Mouse (Mus musculus): ENCODE results near the gene Rbm39. TPM values are rescaled to one million over a fixed set of nuclear protein-coding genes. Genes with fewer than 3 reads are reported as not detected.

Rbm39 gene
- polyA plus RNA-seq, 1 experiment from 2014 or later: 502 TPM

DNA sequence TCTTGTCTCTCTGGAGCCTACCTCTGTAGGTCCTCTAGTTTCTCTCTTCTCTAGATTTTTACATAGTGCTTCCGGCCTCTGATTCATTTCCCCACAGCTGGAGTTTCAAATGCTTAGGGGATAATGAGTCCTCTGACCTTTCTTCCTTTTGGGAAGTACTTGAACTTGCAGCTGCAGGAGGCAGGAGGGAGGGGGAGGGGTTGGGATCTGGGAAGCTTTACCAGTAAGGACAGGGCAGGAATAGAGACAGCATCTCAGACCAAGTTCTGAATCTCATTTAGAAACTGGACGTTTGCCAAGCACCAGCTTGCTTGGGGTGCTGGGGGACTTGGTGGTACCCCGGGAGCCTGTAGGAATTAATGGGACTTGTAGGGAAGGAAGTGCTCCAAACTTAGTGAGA lies 19.9 kb upstream of the Rbm39 start:
- H3K36me3 ChIP-seq (ENCODE audit: control insufficient read depth, insufficient read depth, low read length): 0 out of 2 replicates have a peak, but pooled peaks cover 8% of the 10 kb centered on the region
- no peaks in the 10 kb centered on the region for H3K9me3 ChIP-seq (replicated peaks; ENCODE audit: control insufficient read depth, low read length)
- no peak overlapping the region for H3K4me3 ChIP-seq (ENCODE audit: low read depth, low read length)
- H3K4me2 ChIP-seq (ENCODE audit: low read length): no peak overlapping the region
- no peak overlapping the region for H3K9ac ChIP-seq (ENCODE audit: low read length)
- no peaks in the 10 kb centered on the region for H3K27me3 ChIP-seq (replicated peaks; ENCODE audit: control insufficient read depth, insufficient read depth, low read length)
- WGBS: 47% methylated on average over 3 of the region's 3 CpGs
- ATAC-seq (no peak), DNase-seq (ENCODE audit: low spot score) (peak; percentile 48)
- peaks cover 21% of the 10 kb centered on the region for H3K4me1 ChIP-seq (ENCODE audit: control insufficient read depth, insufficient read depth, low read length)
- 0 out of 2 replicates have a peak overlapping the region, but pooled peaks have one; percentile 14 for H3K27ac ChIP-seq (ENCODE audit: low read depth, low read length)

DNA sequence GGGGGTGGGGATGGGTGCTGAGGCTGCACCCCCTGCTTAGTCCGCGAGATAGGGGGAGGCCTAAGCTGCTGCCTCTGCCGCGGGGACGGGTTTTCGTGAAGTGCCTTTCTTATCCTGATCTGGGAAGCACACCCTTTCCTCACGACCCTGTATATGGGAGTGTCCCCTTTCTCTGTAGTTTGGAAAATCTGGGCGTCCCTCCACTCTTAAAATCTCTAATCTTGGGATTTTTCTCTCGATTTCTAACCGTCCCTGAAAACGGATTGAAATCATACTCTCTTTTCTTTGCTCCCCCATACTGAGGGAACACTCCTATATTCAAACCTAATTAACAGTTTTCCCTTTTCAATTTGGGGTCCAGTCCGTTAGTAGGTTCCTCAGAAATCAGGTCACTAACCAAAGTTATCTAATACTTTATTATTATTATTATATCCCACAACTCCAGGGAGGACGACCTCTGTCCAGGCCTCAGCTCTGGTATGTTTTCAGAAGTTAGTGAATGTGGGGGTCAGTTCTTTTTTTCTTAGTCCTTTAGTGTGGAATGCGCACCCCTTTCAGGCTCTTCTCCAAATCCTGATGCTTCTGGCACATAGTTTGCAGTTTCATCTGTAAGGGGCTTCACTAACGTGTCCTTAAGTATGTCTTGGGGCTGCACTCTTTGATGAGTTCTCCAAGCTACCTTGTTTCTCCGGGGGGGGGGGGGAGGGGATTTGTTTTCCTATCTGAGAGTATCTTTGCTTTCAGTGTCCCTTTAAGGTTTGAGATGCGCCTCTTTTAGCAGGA lies 17.3 kb upstream of the Rbm39 start:
- peak overlapping the region; percentile 95 for H3K27ac ChIP-seq (ENCODE audit: low read depth, low read length)
- peak overlapping the region; percentile 67 for H3K4me3 ChIP-seq (ENCODE audit: low read depth, low read length)
- WGBS: 3% methylated on average over 17 of the region's 17 CpGs
- H3K4me2 ChIP-seq (ENCODE audit: low read length): peak overlapping the region; percentile 75
- peaks cover 12% of the 10 kb centered on the region for H3K4me1 ChIP-seq (ENCODE audit: control insufficient read depth, insufficient read depth, low read length)
- DNase-seq (ENCODE audit: low spot score) (no peak), ATAC-seq (no peak)
- no peaks in the 10 kb centered on the region for H3K27me3 ChIP-seq (replicated peaks; ENCODE audit: control insufficient read depth, insufficient read depth, low read length)
- peak overlapping the region; percentile 90 for H3K9ac ChIP-seq (ENCODE audit: low read length)
- H3K36me3 ChIP-seq (ENCODE audit: control insufficient read depth, insufficient read depth, low read length): 0 out of 2 replicates have a peak, but pooled peaks cover 8% of the 10 kb centered on the region
- H3K9me3 ChIP-seq (replicated peaks; ENCODE audit: control insufficient read depth, low read length): no peaks in the 10 kb centered on the region

DNA sequence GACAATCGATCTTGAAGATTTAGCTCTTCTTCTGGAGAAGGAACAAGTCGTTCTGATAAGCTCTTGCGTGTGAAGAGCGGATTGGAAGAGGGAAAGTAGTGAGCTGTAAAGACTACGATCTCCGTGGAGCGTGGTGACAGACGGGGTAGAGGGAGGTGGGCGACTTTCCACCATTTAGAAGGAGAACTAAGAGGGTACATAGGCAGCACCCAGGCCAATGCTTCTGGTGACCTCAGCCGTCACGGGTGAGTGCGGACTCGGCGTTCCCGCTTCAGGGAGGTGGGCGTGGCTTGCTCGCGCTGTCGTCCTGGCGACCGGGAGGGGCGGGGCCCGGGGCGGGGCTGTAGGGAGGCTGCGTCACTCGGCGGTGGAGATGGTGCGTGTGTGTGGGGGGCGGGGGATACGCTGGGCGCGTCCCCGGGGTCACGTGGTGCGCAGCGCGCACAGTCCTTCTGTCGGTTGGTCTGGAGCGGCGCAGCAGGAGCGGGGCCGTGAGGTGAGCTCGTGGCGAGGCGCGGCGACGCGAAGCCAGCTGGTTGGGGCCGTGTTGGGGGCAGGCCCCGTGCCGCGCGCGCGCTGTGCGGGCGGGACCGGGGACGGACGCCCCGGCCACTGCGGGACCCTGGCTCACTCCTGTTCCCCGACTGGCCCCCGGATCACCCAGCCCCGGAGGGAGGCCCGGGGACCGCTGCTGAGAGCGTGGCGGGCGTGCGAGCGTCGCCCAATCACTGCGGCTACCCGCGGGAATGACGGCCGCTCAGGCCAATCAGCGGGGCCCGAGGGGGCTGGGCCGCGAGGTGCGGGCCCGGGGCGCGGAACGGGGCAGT lies 16.5 kb upstream of the Rbm39 start, which contains the start of gene Phf20:
TSS of gene Phf20 (plus strand) at position 165 of the 827 bp plus-strand sequence.
- under 1% methylated on average over 58 of the region's 88 CpGs for WGBS

DNA sequence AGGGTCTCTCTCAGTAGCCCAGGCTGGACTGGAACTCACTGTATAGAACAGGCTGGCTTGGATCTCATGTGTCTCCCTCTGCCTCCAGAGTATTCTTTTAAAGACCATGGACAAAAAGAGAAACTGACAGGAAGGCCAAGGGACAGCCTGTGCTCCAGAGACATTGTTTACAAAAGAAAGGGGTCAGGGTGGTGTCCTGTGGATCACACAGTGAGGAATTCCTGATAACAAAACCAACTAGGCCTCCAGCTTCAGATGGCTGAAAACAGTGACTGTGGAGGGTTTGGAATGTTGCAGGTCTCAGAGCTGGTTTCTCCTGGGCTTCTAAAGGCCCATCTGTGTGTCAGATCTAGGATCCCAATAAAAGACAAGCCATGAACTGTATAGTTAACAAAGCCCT lies 14.5 kb upstream of the Rbm39 start:
- H3K4me2 ChIP-seq (ENCODE audit: low read length): no peak overlapping the region
- peaks cover 8% of the 10 kb centered on the region for H3K4me1 ChIP-seq (ENCODE audit: control insufficient read depth, insufficient read depth, low read length)
- DNase-seq (ENCODE audit: low spot score): no peak
- H3K27me3 ChIP-seq (replicated peaks; ENCODE audit: control insufficient read depth, insufficient read depth, low read length): no peaks in the 10 kb centered on the region
- H3K4me3 ChIP-seq (ENCODE audit: low read depth, low read length): no peak overlapping the region
- no peaks in the 10 kb centered on the region for H3K9me3 ChIP-seq (replicated peaks; ENCODE audit: control insufficient read depth, low read length)
- no peak overlapping the region for H3K27ac ChIP-seq (ENCODE audit: low read depth, low read length)
- no peak for ATAC-seq
- no peak overlapping the region for H3K9ac ChIP-seq (ENCODE audit: low read length)
- H3K36me3 ChIP-seq (ENCODE audit: control insufficient read depth, insufficient read depth, low read length): no peaks in the 10 kb centered on the region

More for the DNA sequence above, 16.5 kb upstream of the Rbm39 start, which contains the start of gene Phf20:
- no peaks in the 10 kb centered on the region for H3K9me3 ChIP-seq (replicated peaks; ENCODE audit: control insufficient read depth, low read length)
- H3K36me3 ChIP-seq (ENCODE audit: control insufficient read depth, insufficient read depth, low read length): 0 out of 2 replicates have a peak, but pooled peaks cover 8% of the 10 kb centered on the region
- H3K4me1 ChIP-seq (ENCODE audit: control insufficient read depth, insufficient read depth, low read length): peaks cover 12% of the 10 kb centered on the region
- H3K4me3 ChIP-seq (ENCODE audit: low read depth, low read length): peak within 1 kb of the TSS; percentile 67
- H3K9ac ChIP-seq (ENCODE audit: low read length): peak within 1 kb of the TSS; percentile 90
- H3K27me3 ChIP-seq (replicated peaks; ENCODE audit: control insufficient read depth, insufficient read depth, low read length): no peaks in the 10 kb centered on the region
- H3K4me2 ChIP-seq (ENCODE audit: low read length): peak within 1 kb of the TSS; percentile 75
- peak within 1 kb of the TSS; percentile 95 for H3K27ac ChIP-seq (ENCODE audit: low read depth, low read length)
- peak; percentile 97 for DNase-seq (ENCODE audit: low spot score)
- ATAC-seq: peak; percentile 98

DNA sequence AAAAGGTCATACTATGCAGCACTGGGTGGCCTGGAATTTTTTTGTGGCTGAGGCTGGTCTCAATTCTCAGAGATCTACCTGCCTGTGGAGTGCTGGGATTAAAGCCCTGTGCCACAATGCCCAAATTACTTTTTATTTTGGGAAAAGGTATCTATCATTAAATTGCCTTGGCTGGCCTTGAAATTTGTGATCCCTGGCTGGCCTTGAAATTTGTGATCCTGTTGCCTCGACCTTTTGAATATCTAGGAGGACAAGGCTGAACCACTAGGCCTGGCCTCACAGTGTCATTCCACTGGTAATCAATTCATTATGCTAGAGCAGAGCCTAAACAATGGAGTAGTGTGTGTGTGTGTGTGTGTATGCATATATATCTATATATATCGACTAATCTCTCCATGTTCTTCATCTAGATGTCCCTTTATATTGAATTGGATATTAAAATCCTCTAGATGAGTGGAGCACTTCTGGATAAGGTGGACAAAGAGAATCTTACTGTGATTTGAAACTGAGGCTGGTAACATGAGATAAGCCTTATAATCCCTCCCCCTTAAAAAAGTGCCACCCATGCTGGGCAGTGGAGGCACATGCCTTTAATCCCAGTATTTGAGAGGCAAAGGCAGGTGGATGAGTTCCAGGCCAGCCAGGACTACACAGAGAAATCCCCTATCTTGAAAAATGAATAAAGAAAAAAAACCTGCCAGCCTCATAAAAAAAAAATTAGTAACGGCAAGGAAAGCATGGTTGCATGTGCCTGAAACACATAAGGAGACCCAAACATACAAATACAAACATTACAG lies 13.2 kb upstream of the Rbm39 start:
- Histone ChIP-seq H3K4me2 (ENCODE audit: low read length) (no peak overlapping the region), H3K27ac (ENCODE audit: low read depth, low read length) (no peak overlapping the region), H3K36me3 (ENCODE audit: control insufficient read depth, insufficient read depth, low read length) (no peaks in the 10 kb centered on the region), H3K4me3 (ENCODE audit: low read depth, low read length) (no peak overlapping the region), H3K9me3 (replicated peaks; ENCODE audit: control insufficient read depth, low read length) (no peaks in the 10 kb centered on the region), H3K27me3 (replicated peaks; ENCODE audit: control insufficient read depth, insufficient read depth, low read length) (no peaks in the 10 kb centered on the region), H3K4me1 (ENCODE audit: control insufficient read depth, insufficient read depth, low read length) (peaks cover 6% of the 10 kb centered on the region), H3K9ac (ENCODE audit: low read length) (no peak overlapping the region)
- ATAC-seq (no peak), DNase-seq (ENCODE audit: low spot score) (no peak)
- 82% methylated on average over 3 of the region's 3 CpGs for WGBS

DNA sequence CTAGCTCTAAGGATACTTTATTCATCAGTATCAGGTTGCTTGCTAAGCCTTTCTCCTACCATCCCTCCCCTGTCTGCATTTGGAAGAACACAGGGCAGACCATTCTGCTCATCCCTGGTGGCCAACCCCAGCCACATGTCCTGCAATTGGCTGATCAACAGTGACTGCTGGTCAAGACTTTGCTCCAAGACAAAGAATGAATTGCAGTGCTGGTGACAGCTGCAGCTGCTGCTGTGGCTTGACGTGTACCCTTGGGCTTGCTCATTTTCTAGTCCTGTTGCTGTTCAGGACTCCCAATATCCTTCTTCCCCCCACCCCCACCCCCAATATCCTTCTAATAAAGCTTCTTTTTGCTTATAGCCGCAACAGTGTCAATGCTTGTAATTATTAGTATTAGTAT lies 12.0 kb upstream of the Rbm39 start:
- no peak overlapping the region for H3K4me3 ChIP-seq (ENCODE audit: low read depth, low read length)
- no peaks in the 10 kb centered on the region for H3K36me3 ChIP-seq (ENCODE audit: control insufficient read depth, insufficient read depth, low read length)
- DNase-seq (ENCODE audit: low spot score) (no peak), ATAC-seq (no peak)
- no peak overlapping the region for H3K27ac ChIP-seq (ENCODE audit: low read depth, low read length)
- H3K9me3 ChIP-seq (replicated peaks; ENCODE audit: control insufficient read depth, low read length): no peaks in the 10 kb centered on the region; the same call in 1 of the 2 replicates
- no peaks in the 10 kb centered on the region for H3K4me1 ChIP-seq (ENCODE audit: control insufficient read depth, insufficient read depth, low read length)
- no peak overlapping the region for H3K9ac ChIP-seq (ENCODE audit: low read length)
- H3K4me2 ChIP-seq (ENCODE audit: low read length): no peak overlapping the region
- WGBS: 88% methylated on average over 2 of the region's 2 CpGs
- H3K27me3 ChIP-seq (replicated peaks; ENCODE audit: control insufficient read depth, insufficient read depth, low read length): no peaks in the 10 kb centered on the region

DNA sequence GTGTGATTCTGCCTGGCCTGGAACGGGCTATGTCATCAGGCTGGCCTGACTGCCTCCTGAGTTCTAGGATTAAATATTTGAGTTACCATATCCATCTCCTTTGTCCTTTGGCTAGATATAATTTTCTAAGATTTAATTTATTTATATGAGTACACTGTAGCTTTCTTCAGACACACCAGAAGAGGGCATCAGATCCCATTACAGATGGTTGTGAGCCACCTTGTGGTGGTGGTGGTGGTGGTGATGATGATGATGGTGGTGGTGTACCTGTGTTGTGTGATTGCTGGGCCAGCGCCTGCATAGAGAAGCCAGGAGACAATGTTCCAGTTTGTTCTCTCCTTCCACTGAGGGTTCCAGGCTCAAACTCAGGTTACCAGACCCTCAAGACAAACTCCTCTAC lies 11.5 kb upstream of the Rbm39 start:
- WGBS: 90% methylated on average over 2 of the region's 2 CpGs
- H3K4me2 ChIP-seq (ENCODE audit: low read length): no peak overlapping the region

DNA sequence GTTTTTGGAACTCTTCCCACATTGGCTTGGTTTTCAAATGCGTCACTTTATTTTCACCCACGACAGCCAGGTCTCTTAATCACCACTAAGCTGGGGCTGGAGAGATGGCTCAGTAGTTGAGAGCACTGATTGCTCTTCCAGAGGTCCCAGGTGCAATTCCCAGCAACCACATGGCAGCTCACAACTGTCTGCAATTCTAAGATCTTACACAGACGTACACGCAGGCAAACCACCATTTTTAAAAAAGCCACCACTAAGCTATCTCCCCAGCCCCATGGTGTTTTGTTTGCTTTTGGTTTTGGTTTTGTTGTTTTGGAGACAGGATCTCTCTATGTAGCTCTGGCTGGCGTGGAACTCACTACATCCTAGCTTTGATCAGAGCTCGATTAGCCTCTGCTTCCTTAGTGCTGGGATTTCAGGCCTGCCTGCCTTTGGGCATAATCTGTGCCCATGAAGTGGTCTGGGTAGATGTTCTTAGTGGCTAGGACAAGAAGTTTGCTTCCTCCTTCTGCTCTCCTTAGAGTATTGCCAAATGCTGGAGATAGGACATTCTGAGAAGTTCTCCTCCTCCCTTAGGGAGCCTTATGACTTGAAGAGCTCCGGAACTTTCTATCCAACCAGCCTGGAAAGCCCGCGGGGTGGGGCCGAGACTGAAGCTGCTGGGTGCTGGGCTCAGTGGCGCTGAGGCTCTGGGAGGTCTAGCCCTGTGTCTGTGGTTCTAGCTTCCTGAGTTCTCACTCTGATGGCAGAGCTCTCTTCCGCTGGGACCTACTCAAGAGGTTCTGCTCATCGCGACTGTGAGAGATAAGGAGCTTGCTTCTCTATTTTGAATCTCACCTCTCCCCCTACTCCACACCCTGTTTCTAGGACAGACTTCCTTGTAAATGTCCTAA lies 10.2 kb upstream of the Rbm39 start:
- H3K27ac ChIP-seq (ENCODE audit: low read depth, low read length): no peak overlapping the region
- no peaks in the 10 kb centered on the region for H3K4me1 ChIP-seq (ENCODE audit: control insufficient read depth, insufficient read depth, low read length)
- no peak overlapping the region for H3K9ac ChIP-seq (ENCODE audit: low read length)
- ATAC-seq (no peak), DNase-seq (ENCODE audit: low spot score) (no peak)
- WGBS: 87% methylated on average over 14 of the region's 14 CpGs
- no peaks in the 10 kb centered on the region for H3K27me3 ChIP-seq (replicated peaks; ENCODE audit: control insufficient read depth, insufficient read depth, low read length)
- H3K4me3 ChIP-seq (ENCODE audit: low read depth, low read length): no peak overlapping the region
- H3K36me3 ChIP-seq (ENCODE audit: control insufficient read depth, insufficient read depth, low read length): no peaks in the 10 kb centered on the region
- H3K9me3 ChIP-seq (replicated peaks; ENCODE audit: control insufficient read depth, low read length): no peaks in the 10 kb centered on the region; the same call in 1 of the 2 replicates
- no peak overlapping the region for H3K4me2 ChIP-seq (ENCODE audit: low read length)

More for the DNA sequence above, 11.5 kb upstream of the Rbm39 start:
- ATAC-seq: no peak
- Histone ChIP-seq H3K27ac (ENCODE audit: low read depth, low read length) (no peak overlapping the region), H3K27me3 (replicated peaks; ENCODE audit: control insufficient read depth, insufficient read depth, low read length) (no peaks in the 10 kb centered on the region), H3K36me3 (ENCODE audit: control insufficient read depth, insufficient read depth, low read length) (no peaks in the 10 kb centered on the region), H3K9me3 (replicated peaks; ENCODE audit: control insufficient read depth, low read length) (no peaks in the 10 kb centered on the region; the same call in 1 of the 2 replicates), H3K9ac (ENCODE audit: low read length) (no peak overlapping the region), H3K4me3 (ENCODE audit: low read depth, low read length) (no peak overlapping the region), H3K4me1 (ENCODE audit: control insufficient read depth, insufficient read depth, low read length) (no peaks in the 10 kb centered on the region)
- DNase-seq (ENCODE audit: low spot score): no peak
